Mouse (Mus musculus): ENCODE data around the gene Ano1. TPM values are rescaled to one million over a fixed set of nuclear protein-coding genes. Genes with fewer than 3 reads are reported as not detected.

Gene Ano1
- total and polyA plus RNA-seq, 2 experiments from 2014 or later: 5.8 to 8.3 TPM

DNA sequence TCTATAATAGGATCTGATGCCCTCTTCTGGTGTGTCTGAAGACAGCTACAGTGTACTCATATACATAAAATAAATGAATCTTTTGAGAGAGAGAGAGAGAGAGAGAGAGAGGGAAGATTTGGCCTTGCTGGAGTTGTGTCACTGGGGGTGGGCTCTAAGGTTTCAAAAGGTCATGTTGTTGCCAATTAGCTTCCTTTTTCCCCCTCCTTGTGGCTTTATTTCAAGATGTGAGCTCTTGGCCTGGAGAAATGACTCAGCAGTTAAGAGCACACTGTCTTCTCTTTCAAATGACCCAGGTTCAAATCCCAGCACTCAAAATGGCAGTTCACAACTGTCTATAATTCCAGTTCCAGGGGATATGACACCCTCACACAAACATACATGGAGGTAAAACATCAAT lies 183.7 kb downstream of the Ano1 start:
- H3K27me3 ChIP-seq (ENCODE audit: insufficient read depth, low read length): no peaks in the 10 kb centered on the region
- DNase-seq (ENCODE audit: low spot score) (no peak), ATAC-seq (no peak)
- no peak overlapping the region for H3K4me3 ChIP-seq (ENCODE audit: low read length)
- no peak for TF ChIP-seq CTCF (IDR thresholded peaks at IDR 0.05; ENCODE audit: low read depth)
- H3K4me2 ChIP-seq (ENCODE audit: low read depth, low read length): no peak overlapping the region
- no peaks in the 10 kb centered on the region for H3K9me3 ChIP-seq (ENCODE audit: low read length)
- no peaks in the 10 kb centered on the region for H3K36me3 ChIP-seq (ENCODE audit: insufficient read depth, low read length)
- no peak overlapping the region for H3K9ac ChIP-seq (replicated peaks; ENCODE audit: low read length)
- H3K4me1 ChIP-seq (ENCODE audit: insufficient read depth, low read length): no peaks in the 10 kb centered on the region
- H3K27ac ChIP-seq: no peak overlapping the region

DNA sequence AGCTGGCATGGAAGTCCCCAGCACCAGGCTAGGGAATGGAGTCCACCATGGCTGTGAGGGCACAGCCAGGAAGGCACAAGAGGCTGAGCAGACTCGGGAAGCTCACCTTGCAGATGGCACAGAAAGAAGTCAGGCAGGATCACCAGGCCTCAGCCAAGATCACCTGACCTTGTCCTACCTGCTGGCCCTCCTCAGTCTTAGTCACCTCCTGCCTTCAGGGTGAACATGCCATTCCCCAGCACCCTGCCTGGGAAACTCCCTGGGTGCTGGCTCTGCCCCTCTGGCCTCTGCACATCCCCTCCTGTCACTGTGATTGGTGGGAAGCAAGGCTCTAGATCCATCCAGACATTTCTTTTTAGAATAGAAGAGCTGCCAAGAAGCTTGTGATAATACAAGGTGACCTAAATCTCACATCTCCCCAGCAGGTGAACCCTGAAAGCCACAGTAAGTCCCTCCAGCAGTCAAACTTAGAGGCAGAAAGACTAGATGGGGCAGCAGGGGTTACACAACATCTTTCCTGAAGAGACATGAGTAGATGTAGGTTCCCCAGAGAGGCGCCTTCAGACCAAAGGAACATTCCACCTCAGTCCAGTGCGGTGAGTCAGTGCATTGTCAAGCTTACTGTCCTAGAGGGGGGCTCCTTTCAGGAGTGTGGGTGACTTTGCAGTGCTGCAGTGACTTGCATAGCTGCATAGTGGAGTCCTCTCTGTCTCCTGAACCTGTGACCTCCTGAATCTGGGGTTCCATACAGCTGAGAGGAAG lies 184.7 kb downstream of the Ano1 start:
- WGBS: 83% methylated on average over 3 of the region's 3 CpGs
- H3K9me3 ChIP-seq (ENCODE audit: low read length): no peaks in the 10 kb centered on the region
- DNase-seq (ENCODE audit: low spot score) (no peak), ATAC-seq (no peak)
- no peak overlapping the region for H3K4me2 ChIP-seq (ENCODE audit: low read depth, low read length)
- no peaks in the 10 kb centered on the region for H3K4me1 ChIP-seq (ENCODE audit: insufficient read depth, low read length)
- no peaks in the 10 kb centered on the region for H3K36me3 ChIP-seq (ENCODE audit: insufficient read depth, low read length)
- H3K4me3 ChIP-seq (ENCODE audit: low read length): no peak overlapping the region
- no peak for TF ChIP-seq CTCF (IDR thresholded peaks at IDR 0.05; ENCODE audit: low read depth)
- no peaks in the 10 kb centered on the region for H3K27me3 ChIP-seq (ENCODE audit: insufficient read depth, low read length)
- H3K9ac ChIP-seq (replicated peaks; ENCODE audit: low read length): no peak overlapping the region
- no peak overlapping the region for H3K27ac ChIP-seq

DNA sequence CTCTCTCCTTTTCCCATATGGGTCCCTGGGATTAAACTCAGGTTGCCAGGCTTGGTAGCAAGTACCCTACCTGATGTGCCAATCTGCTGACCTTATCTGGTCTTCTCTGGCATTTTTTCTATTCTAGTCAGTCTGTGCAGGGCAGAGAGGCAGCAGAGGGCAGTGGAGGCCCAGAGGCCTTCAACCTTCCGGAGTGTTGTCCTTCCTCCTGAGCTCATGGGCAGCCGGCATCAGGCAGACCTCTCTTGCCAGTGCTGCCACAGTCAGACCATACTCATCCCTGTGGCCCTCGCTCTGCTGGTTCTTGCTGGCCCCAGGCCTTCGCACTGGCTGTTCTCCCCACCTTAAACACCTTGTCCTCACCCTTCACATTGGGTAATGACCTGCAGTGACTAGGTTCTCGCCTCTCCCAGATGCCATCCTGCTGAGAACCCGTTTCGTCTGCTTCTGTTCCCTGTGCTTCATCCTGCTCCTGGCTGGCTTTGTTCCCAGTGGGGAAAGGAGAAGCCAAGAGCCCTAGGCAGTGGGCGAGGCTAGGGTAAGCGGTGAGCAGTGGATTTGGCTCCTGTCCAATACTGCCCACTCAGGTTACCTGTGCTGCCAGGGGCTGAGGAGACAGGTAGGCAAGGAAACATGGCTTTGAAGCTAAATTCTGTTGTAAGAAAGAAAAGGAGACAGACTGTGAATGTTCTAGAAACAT lies 188.2 kb downstream of the Ano1 start:
- no peak overlapping the region for H3K4me2 ChIP-seq (ENCODE audit: low read depth, low read length)
- H3K27ac ChIP-seq: no peak overlapping the region
- TF ChIP-seq CTCF (IDR thresholded peaks at IDR 0.05; ENCODE audit: low read depth): no peak
- no peaks in the 10 kb centered on the region for H3K4me1 ChIP-seq (ENCODE audit: insufficient read depth, low read length)
- H3K4me3 ChIP-seq (ENCODE audit: low read length): no peak overlapping the region
- ATAC-seq (no peak), DNase-seq (ENCODE audit: low spot score) (no peak)
- H3K9me3 ChIP-seq (ENCODE audit: low read length): no peaks in the 10 kb centered on the region
- no peaks in the 10 kb centered on the region for H3K36me3 ChIP-seq (ENCODE audit: insufficient read depth, low read length)
- 50% methylated on average over 9 of the region's 9 CpGs for WGBS
- no peak overlapping the region for H3K9ac ChIP-seq (replicated peaks; ENCODE audit: low read length)
- H3K27me3 ChIP-seq (ENCODE audit: insufficient read depth, low read length): no peaks in the 10 kb centered on the region

DNA sequence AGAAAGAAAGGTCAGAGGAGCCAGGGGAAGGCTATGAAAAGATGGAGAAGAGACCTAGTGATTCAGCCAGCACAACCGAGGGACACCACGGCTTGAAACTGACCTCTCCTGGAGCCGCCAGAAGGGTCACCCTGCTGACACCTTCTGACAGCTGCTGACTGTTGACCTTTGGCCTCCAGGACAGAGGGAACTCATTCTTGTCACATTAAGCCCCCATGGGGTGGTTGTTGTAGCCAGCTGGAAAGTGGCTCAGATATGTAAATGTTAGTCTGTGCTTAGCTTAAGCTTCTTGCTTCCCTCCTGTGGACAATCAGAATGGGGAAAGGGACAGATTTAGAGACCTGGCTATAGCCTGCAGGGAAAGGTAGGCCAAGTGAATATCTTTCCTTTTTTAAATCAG lies 189.8 kb downstream of the Ano1 start:
- no peak for TF ChIP-seq CTCF (IDR thresholded peaks at IDR 0.05; ENCODE audit: low read depth)
- DNase-seq (ENCODE audit: low spot score) (no peak), ATAC-seq (no peak)
- Histone ChIP-seq H3K36me3 (ENCODE audit: insufficient read depth, low read length) (no peaks in the 10 kb centered on the region), H3K9me3 (ENCODE audit: low read length) (no peaks in the 10 kb centered on the region), H3K4me1 (ENCODE audit: insufficient read depth, low read length) (no peaks in the 10 kb centered on the region), H3K4me3 (ENCODE audit: low read length) (no peak overlapping the region), H3K27ac (no peak overlapping the region), H3K9ac (replicated peaks; ENCODE audit: low read length) (no peak overlapping the region), H3K4me2 (ENCODE audit: low read depth, low read length) (no peak overlapping the region), H3K27me3 (ENCODE audit: insufficient read depth, low read length) (no peaks in the 10 kb centered on the region)
- 12% methylated on average over 3 of the region's 3 CpGs for WGBS

DNA sequence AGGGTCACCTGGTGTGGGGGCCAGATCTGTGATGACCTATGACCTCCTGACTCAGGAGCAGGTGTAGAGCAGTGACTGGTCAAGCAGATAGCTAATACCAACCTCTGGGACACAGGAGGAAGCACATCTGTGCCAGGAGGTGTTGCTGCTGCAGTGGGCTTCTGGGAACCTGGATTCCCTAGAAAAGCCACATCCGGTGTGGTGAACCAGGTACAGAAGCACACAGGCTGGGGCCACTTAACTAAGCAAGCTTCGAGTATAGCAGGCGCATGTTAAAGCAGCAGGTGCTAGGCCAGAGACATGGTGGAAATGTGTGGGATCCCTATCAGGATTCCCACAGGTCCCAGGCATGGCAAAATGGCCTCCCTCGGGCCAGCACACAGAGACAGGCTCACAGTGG lies 191.2 kb downstream of the Ano1 start:
- no peak overlapping the region for H3K9ac ChIP-seq (replicated peaks; ENCODE audit: low read length)
- no peaks in the 10 kb centered on the region for H3K36me3 ChIP-seq (ENCODE audit: insufficient read depth, low read length)
- H3K9me3 ChIP-seq (ENCODE audit: low read length): no peaks in the 10 kb centered on the region
- ATAC-seq (no peak), DNase-seq (ENCODE audit: low spot score) (no peak)
- no peaks in the 10 kb centered on the region for H3K4me1 ChIP-seq (ENCODE audit: insufficient read depth, low read length)
- no peak overlapping the region for H3K27ac ChIP-seq
- no peak overlapping the region for H3K4me3 ChIP-seq (ENCODE audit: low read length)
- WGBS: 86% methylated on average over 4 of the region's 4 CpGs
- no peak for TF ChIP-seq CTCF (IDR thresholded peaks at IDR 0.05; ENCODE audit: low read depth)
- H3K4me2 ChIP-seq (ENCODE audit: low read depth, low read length): no peak overlapping the region
- H3K27me3 ChIP-seq (ENCODE audit: insufficient read depth, low read length): no peaks in the 10 kb centered on the region

DNA sequence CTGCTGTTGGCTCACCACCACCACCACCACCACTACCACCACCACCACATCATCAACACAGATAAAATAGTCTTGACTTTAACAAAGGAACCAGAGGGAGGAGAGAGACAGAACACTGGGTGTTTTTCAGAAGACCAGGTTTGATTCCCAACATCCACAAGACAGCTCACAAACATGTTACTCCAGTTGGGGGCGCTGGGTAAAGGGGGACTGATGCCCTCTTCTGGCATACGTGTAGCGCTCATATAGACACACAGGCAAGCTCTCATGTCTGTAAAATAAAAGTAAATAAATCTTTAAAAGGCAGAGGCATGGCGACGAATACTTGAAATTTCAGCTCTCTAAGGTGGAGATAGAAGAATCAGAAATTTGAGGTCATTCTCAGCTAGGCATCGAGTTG lies 193.2 kb downstream of the Ano1 start:
- H3K27me3 ChIP-seq (ENCODE audit: insufficient read depth, low read length): no peaks in the 10 kb centered on the region
- H3K4me2 ChIP-seq (ENCODE audit: low read depth, low read length): no peak overlapping the region
- no peaks in the 10 kb centered on the region for H3K9me3 ChIP-seq (ENCODE audit: low read length)
- no peaks in the 10 kb centered on the region for H3K4me1 ChIP-seq (ENCODE audit: insufficient read depth, low read length)
- no peak overlapping the region for H3K4me3 ChIP-seq (ENCODE audit: low read length)
- DNase-seq (ENCODE audit: low spot score) (no peak), ATAC-seq (no peak)
- no peak overlapping the region for H3K27ac ChIP-seq
- 49% methylated on average over 6 of the region's 6 CpGs for WGBS
- peak; percentile 10 for TF ChIP-seq CTCF (IDR thresholded peaks at IDR 0.05; ENCODE audit: low read depth)
- H3K9ac ChIP-seq (replicated peaks; ENCODE audit: low read length): no peak overlapping the region
- no peaks in the 10 kb centered on the region for H3K36me3 ChIP-seq (ENCODE audit: insufficient read depth, low read length)

DNA sequence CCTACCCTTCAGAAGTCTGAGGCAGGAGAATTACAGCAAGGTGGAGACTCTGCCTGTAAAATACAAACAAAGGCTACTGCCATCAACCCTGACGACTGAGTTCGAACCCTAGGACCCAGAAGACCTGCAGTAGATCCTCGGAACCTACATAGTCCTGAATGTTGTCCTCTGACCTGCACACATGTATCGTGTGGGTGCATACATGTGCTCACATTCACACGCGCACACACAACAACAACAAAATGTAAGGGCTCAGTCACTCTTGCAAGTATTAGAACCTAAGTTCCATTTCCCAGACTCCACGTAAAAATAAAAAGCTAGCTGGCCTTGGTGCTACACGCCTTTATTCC lies 197.7 kb downstream of the Ano1 start:
- 24% methylated on average over 8 of the region's 8 CpGs for WGBS
- Histone ChIP-seq H3K27me3 (ENCODE audit: insufficient read depth, low read length) (no peaks in the 10 kb centered on the region), H3K27ac (peak overlapping the region; percentile 75), H3K36me3 (ENCODE audit: insufficient read depth, low read length) (peaks cover 5% of the 10 kb centered on the region; the same call in 1 of the 2 replicates), H3K9ac (replicated peaks; ENCODE audit: low read length) (peak overlapping the region; percentile 98), H3K4me3 (ENCODE audit: low read length) (peak overlapping the region; percentile 98), H3K9me3 (ENCODE audit: low read length) (no peaks in the 10 kb centered on the region), H3K4me1 (ENCODE audit: insufficient read depth, low read length) (peaks cover 13% of the 10 kb centered on the region), H3K4me2 (ENCODE audit: low read depth, low read length) (peak overlapping the region; percentile 83)
- no peak for TF ChIP-seq CTCF (IDR thresholded peaks at IDR 0.05; ENCODE audit: low read depth)
- DNase-seq (ENCODE audit: low spot score) (no peak), ATAC-seq (no peak; the same call in 1 of the 2 replicates)

Measured in hindbrain, postnatal 0 days (tissue).